Mouse (Mus musculus) CD8-positive naive resting alpha-beta T cell, adult 57 days (primary cell): ENCODE measurements around the gene Rbm6. TPM values are rescaled to one million over a fixed set of nuclear protein-coding genes. Genes with fewer than 3 reads are reported as not detected.

Source experiments
- total RNA-seq: library from RNA; stranded (reverse); gene quantifications from one replicate; pipeline ENCODE4 v1.2.4, GENCODE M21; 2023

Gene Rbm6
- total RNA-seq = 129 TPM

DNA sequence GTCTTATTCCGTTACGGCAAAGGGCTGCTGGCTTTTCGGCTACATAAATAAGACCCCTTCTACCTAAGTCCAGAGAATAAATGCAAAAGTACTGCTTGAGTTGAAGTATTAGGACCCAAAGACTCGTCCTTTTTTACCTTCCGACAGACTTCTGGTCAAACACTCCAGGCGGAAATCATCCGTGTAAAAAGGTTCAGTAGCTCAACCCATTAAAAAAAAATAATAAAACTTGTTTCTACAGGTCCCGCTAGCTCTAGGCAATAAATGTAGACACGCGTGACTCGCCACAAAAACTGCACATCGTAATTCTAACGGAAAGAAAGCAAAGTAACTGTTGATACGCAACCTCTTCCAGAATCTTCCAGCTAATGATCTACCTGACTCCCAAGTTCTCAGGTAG lies at the start of gene Rbm6:
TSS of gene Rbm6 (minus strand) at position 101 of the 400 bp plus-strand sequence.

DNA sequence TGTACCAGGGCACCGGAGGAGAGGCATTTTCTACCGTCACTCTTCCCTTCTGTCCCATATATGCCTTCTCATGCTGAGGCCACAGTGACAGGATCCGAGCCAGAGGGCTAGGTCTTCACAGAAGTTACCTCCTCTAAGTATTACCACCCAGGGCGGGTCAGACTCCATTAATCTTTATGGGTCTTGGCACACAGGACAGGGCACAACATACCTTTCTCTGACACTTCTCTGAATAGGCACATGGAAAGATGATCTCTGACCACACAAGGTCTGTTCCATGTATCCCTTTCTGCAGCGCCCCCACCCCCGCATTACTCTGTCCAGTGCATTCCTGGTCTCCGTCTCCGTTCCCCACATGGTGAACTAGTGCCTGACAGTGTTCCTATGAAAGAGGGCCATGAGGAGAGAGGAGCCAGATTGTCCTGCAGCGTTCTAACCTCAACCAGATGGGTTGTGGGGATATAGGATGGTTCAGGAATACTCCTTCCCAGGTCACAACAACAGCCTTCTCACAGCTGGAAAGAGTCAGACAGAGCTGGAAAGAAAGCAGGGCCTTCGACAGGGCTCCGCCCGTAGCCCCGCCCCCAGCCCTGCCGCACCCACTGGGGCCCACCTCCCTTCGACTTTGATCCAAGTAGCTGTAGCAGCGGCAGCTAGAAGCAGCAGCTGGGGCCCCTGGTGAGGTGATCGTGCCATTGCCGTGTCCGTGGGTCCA lies 33.4 kb upstream of the Rbm6 start, which contains the start of gene Mst1r:
TSS of gene Mst1r (plus strand) at position 622 of the 715 bp plus-strand sequence.

DNA sequence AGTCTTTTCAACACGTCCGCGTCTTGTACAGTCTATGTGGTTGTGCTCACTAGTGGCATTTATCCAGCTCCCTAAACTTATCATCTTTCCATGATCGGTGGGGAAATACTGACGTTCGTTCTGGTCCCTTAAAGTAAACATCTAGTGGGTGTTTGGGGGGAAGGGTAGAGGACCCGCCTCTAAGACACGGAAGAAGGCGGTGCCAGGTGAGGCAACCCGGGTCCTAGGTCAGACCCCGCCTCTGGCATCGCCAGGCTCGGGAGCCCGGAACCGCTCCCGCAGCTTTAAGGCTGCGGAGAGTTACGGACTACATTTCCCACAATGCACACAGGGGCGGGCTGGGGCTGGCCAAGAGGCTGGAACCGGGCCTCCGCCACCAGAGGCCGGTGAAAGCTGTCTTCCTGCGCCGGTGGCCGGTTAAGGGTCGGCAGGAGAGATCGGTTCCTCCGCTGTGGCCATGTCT lies 14.8 kb upstream of the Rbm6 start, which contains the start of gene Mon1a:
TSS of gene Mon1a (plus strand) at position 348 of the 463 bp plus-strand sequence.

GRCm38 (mm10) chr9:107770374-107771290 lies 102.4 kb downstream of the Rbm6 start, which contains the start of gene Rbm5:
Gene Rbm5 (minus strand): TSS chr9:107770996.

Other genes starting within 250 kb of the Rbm6 start
- gene Gnai2, start 237.9 kb downstream of the Rbm6 start, total RNA-seq = 447 TPM
- not detected for gene Slc38a3, start 203.7 kb downstream of the Rbm6 start, total RNA-seq
- 1.3 TPM for gene Gnat1, start 193.5 kb downstream of the Rbm6 start, total RNA-seq
- 0.86 TPM for gene Sema3f, start 162.8 kb downstream of the Rbm6 start, total RNA-seq
- 256 TPM for gene Rbm5, start 102.2 kb downstream of the Rbm6 start, total RNA-seq
- 16.2 TPM for gene Mon1a, start 14.9 kb upstream of the Rbm6 start, total RNA-seq
- gene Mst1r, start 33.6 kb upstream of the Rbm6 start, total RNA-seq = 0.15 TPM
- gene Actl11, start 55.2 kb upstream of the Rbm6 start, total RNA-seq = not detected
- not detected for gene Camkv, start 62.4 kb upstream of the Rbm6 start, total RNA-seq
- 5.8 TPM for gene Traip, start 76.9 kb upstream of the Rbm6 start, total RNA-seq
- 196 TPM for gene Uba7, start 102.3 kb upstream of the Rbm6 start, total RNA-seq
- gene Gm20661, start 109.8 kb upstream of the Rbm6 start, total RNA-seq = 1.4 TPM
- not detected for gene Inka1, start 112.6 kb upstream of the Rbm6 start, total RNA-seq
- 2.4 TPM for gene Cdhr4, start 119.3 kb upstream of the Rbm6 start, total RNA-seq
- gene Gm20662, start 123.1 kb upstream of the Rbm6 start, total RNA-seq = 1.9 TPM
- gene Ip6k1, start 129.3 kb upstream of the Rbm6 start, total RNA-seq = 145 TPM
- 21.2 TPM for gene Gmppb, start 176.0 kb upstream of the Rbm6 start, total RNA-seq
- gene Amigo3, start 179.9 kb upstream of the Rbm6 start, total RNA-seq = 7.0 TPM
- 0.52 TPM for gene Mst1, start 207.2 kb upstream of the Rbm6 start, total RNA-seq
- 181 TPM for gene Rnf123, start 210.1 kb upstream of the Rbm6 start, total RNA-seq
- 111 TPM for gene Apeh, start 221.4 kb upstream of the Rbm6 start, total RNA-seq